Mouse (Mus musculus) lung, postnatal 0 days (tissue): ENCODE data around the gene Ticrr.

Experiments used
- CTCF ChIP-seq: IDR thresholded peaks from 2 replicates; pipeline ENCODE4 v1.5.1; 2016; ENCODE audit warnings: antibody characterized with exemption, mild to moderate bottlenecking
- EP300 ChIP-seq: IDR thresholded peaks from 2 replicates; pipeline ENCODE4 v1.6.1; 2016; ENCODE audit warnings: antibody characterized with exemption, mild to moderate bottlenecking, control low read depth

DNA sequence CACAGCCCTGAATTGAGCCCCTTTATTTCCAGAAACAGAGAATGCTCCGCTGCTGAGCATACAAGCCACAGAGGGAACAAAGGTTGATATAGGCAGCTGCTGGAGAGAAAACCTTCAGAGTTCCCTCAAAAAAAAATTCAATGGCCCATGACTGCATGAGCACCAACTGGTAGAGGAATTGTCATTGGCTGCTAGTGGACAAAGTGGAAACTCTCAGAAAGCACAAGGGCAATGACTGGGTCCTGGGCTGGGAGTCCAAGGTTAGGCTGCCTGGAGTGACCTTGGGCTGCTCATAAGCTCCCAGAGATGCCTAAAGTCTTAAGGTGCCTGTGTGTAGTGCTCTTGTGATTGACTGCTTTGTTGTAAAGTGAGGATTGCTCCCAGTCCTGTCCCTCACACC, 44.1 kb upstream of the Ticrr start:
- TF ChIP-seq CTCF (no peak), EP300 (no peak)
